Mouse (Mus musculus): Measurements from ENCODE around the gene Mtnr1a.

The Mtnr1a gene

GRCm38 (mm10) chr8:45109371-45110063, 40.6 kb downstream of the Mtnr1a start:
- DNase-seq (ENCODE audit: low read depth, low spot score) = peak; percentile 16

GRCm38 (mm10) chr8:45110064-45110812, 41.3 kb downstream of the Mtnr1a start:
- DNase-seq (ENCODE audit: low read depth, low spot score) = no peak

- no peak for DNase-seq (ENCODE audit: low read depth, low spot score)
Observed at GRCm38 (mm10) chr8:45110813-45111104, 41.8 kb downstream of the Mtnr1a start.

- DNase-seq (ENCODE audit: low read depth, low spot score) = no peak
Observed at GRCm38 (mm10) chr8:45111820-45112219, 42.9 kb downstream of the Mtnr1a start.

- DNase-seq (ENCODE audit: low read depth, low spot score) = no peak
Observed at GRCm38 (mm10) chr8:45117588-45117987, 48.7 kb downstream of the Mtnr1a start.

GRCm38 (mm10) chr8:45125680-45126079, 56.7 kb downstream of the Mtnr1a start:
- no peak for DNase-seq (ENCODE audit: low read depth, low spot score)
